Comparison of ENCODE assay signal across 8 mouse cellular contexts in genomic region chr3:121736025-121736744, GRCm38 (mm10). TPM values are rescaled to one million over a fixed set of nuclear protein-coding genes. Genes with fewer than 3 reads are reported as not detected.
A peak's percentile ranks its signal among the peaks of the same experiment; 100 is the strongest.
DNase-seq lines count a peak whose midpoint lies in the region; ATAC-seq and TF ChIP-seq lines count a peak whose summit lies in the region.

No protein-coding gene starts in this region.

- peak; percentile 89 for DNase-seq in 3T3-L1 (ENCODE audit: low read depth, low spot score)
- DNase-seq in adrenal gland, postnatal 14 days = peak; percentile 87
- peak; percentile 80 for DNase-seq in embryonic facial prominence, embryonic 11.5 days (ENCODE audit: low spot score)
- DNase-seq in heart, adult 2 months = peak; percentile 84
- peak; percentile 88 for DNase-seq in kidney, adult 18-20 months
- peak; percentile 82 for DNase-seq in limb, embryonic 10.5 days (ENCODE audit: low spot score)
- DNase-seq in midbrain, embryonic 14.5 days = peak; percentile 90
- peak; percentile 17 for DNase-seq in spleen, adult 12 weeks (ENCODE audit: low spot score)

- peak; percentile 53; the same call in 1 of the 2 replicates for TF ChIP-seq POLR2A in heart, adult 2 months (IDR thresholded peaks at IDR 0.05; ENCODE audit: insufficient read depth, low read depth, low read length)

- H3K4me2 ChIP-seq in embryonic facial prominence, embryonic 11.5 days (ENCODE audit: low read depth, low read length) = no peak overlapping the region
- H3K4me2 ChIP-seq in midbrain, embryonic 14.5 days (ENCODE audit: low read length) = no peak overlapping the region

- no peaks in the 10 kb centered on the region for H3K79me2 ChIP-seq in heart, adult 2 months (replicated peaks; ENCODE audit: control insufficient read depth, insufficient read depth, low read length)

- 30% methylated on average over 18 of the region's 18 CpGs for WGBS in embryonic facial prominence, embryonic 11.5 days
- WGBS in heart, adult 2 months = 15% methylated on average over 18 of the region's 18 CpGs
- 39% methylated on average over 18 of the region's 18 CpGs for whole genome bisulfite sequencing in limb, embryonic 10.5 days
- 36% methylated on average over 18 of the region's 18 CpGs for WGBS in midbrain, embryonic 14.5 days

- ATAC-seq in embryonic facial prominence, embryonic 11.5 days (replicated peaks; ENCODE audit: insufficient number of reproducible peaks, low FRiP score, low TSS enrichment, low read depth) = peak; percentile 72
- ATAC-seq in midbrain, embryonic 14.5 days (ENCODE audit: low FRiP score, low TSS enrichment) = peak; percentile 85

- intact Hi-C loops in heart, adult 2 months (cut with DNase I) = loop anchor here (1.0 to 5.0 kb wide), 3 partner anchors 100 to 429 kb away; no protein-coding TSS in a partner anchor

- peak; percentile 93 for TF ChIP-seq CTCF in heart, adult 2 months (IDR thresholded peaks at IDR 0.05)

- no peaks in the 10 kb centered on the region for H3K27me3 ChIP-seq in embryonic facial prominence, embryonic 11.5 days (ENCODE audit: control insufficient read depth, insufficient read depth, low read length)
- no peaks in the 10 kb centered on the region for H3K27me3 ChIP-seq in heart, adult 2 months (ENCODE audit: control insufficient read depth, insufficient read depth, low read length)
- H3K27me3 ChIP-seq in limb, embryonic 10.5 days (ENCODE audit: low read depth, poor library complexity, severe bottlenecking) = no peaks in the 10 kb centered on the region
- no peaks in the 10 kb centered on the region for H3K27me3 ChIP-seq in midbrain, embryonic 14.5 days (ENCODE audit: control insufficient read depth, insufficient read depth, low read length)

- 0 out of 2 replicates have a peak, but pooled peaks cover 2% of the 10 kb centered on the region for H3K36me3 ChIP-seq in embryonic facial prominence, embryonic 11.5 days (replicated peaks; ENCODE audit: control insufficient read depth, insufficient read depth, low read depth, low read length)
- H3K36me3 ChIP-seq in heart, adult 2 months (ENCODE audit: control insufficient read depth, insufficient read depth, low read length) = peaks cover 3% of the 10 kb centered on the region; the same call in 1 of the 2 replicates
- H3K36me3 ChIP-seq in limb, embryonic 10.5 days = 0 out of 2 replicates have a peak, but pooled peaks cover 2% of the 10 kb centered on the region
- peaks cover 13% of the 10 kb centered on the region for H3K36me3 ChIP-seq in midbrain, embryonic 14.5 days (ENCODE audit: control insufficient read depth, insufficient read depth, low read length)

- no peak overlapping the region for H3K4me3 ChIP-seq in embryonic facial prominence, embryonic 11.5 days (ENCODE audit: low read depth, low read length)
- no peak overlapping the region for H3K4me3 ChIP-seq in heart, adult 2 months
- no peak overlapping the region for H3K4me3 ChIP-seq in limb, embryonic 10.5 days
- no peak overlapping the region for H3K4me3 ChIP-seq in midbrain, embryonic 14.5 days (replicated peaks; ENCODE audit: low read depth, low read length)

- H3K9me3 ChIP-seq in embryonic facial prominence, embryonic 11.5 days (replicated peaks; ENCODE audit: control insufficient read depth, low read length) = no peaks in the 10 kb centered on the region
- no peaks in the 10 kb centered on the region for H3K9me3 ChIP-seq in limb, embryonic 10.5 days (replicated peaks)
- no peaks in the 10 kb centered on the region for H3K9me3 ChIP-seq in midbrain, embryonic 14.5 days (ENCODE audit: control insufficient read depth, low read length)

- no peak overlapping the region; the same call in 1 of the 2 replicates for H3K27ac ChIP-seq in embryonic facial prominence, embryonic 11.5 days (replicated peaks; ENCODE audit: low read depth, low read length)
- H3K27ac ChIP-seq in heart, adult 2 months = peak overlapping the region; percentile 86
- 0 out of 2 replicates have a peak overlapping the region, but pooled peaks have one; percentile 5 for H3K27ac ChIP-seq in limb, embryonic 10.5 days
- 0 out of 2 replicates have a peak overlapping the region, but pooled peaks have one; percentile 20 for H3K27ac ChIP-seq in midbrain, embryonic 14.5 days (replicated peaks; ENCODE audit: low read depth, low read length)

- no peaks in the 10 kb centered on the region for H3K4me1 ChIP-seq in embryonic facial prominence, embryonic 11.5 days (ENCODE audit: control insufficient read depth, insufficient read depth, low read length)
- peaks cover 4% of the 10 kb centered on the region for H3K4me1 ChIP-seq in heart, adult 2 months (ENCODE audit: control insufficient read depth, insufficient read depth, low read length)
- H3K4me1 ChIP-seq in limb, embryonic 10.5 days = peaks cover 22% of the 10 kb centered on the region
- 0 out of 2 replicates have a peak, but pooled peaks cover 4% of the 10 kb centered on the region for H3K4me1 ChIP-seq in midbrain, embryonic 14.5 days (ENCODE audit: control insufficient read depth, insufficient read depth, low read length)

- TF ChIP-seq EP300 in heart, adult 2 months (IDR thresholded peaks at IDR 0.05; ENCODE audit: insufficient read depth, low read depth, low read length) = peak; percentile 99

- H3K9ac ChIP-seq in embryonic facial prominence, embryonic 11.5 days (replicated peaks; ENCODE audit: low read length) = no peak overlapping the region
- H3K9ac ChIP-seq in heart, adult 2 months (ENCODE audit: low read depth, low read length) = peak overlapping the region; percentile 15; the same call in 1 of the 2 replicates
- no peak overlapping the region; the same call in 1 of the 2 replicates for H3K9ac ChIP-seq in midbrain, embryonic 14.5 days (replicated peaks; ENCODE audit: low read length)

RNA-seq across cellular contexts. Expression of gene F3, which starts 12.8 kb away (rescaled TPM):
- total RNA-seq in adrenal gland, postnatal 14 days (2021) = 17.2 and 27.3 TPM in 2 replicates
- polyA plus RNA-seq in embryonic facial prominence, embryonic 11.5 days (2014; fragmentation: Nextera tagmentation; extraction: Ambion mirVana) = 14.2 and 14.9 TPM in 2 replicates
- total RNA-seq in heart, adult 2 months (2021) = 10 to 100 TPM; 23.5 to 29.6 TPM
- 22.4 and 23.9 TPM in 2 replicates for polyA plus RNA-seq in heart, adult 2 months (2012; rRNA removed)
- polyA plus RNA-seq in limb, embryonic 10.5 days (2016; fragmentation: Nextera tagmentation; extraction: Ambion mirVana) = 5.0 and 5.3 TPM in 2 replicates
- polyA plus RNA-seq in midbrain, embryonic 14.5 days (2014; fragmentation: Nextera tagmentation; extraction: Ambion mirVana) = 6.9 and 7.2 TPM in 2 replicates

Comparison
In these comparisons a context has a peak if more than half of its experiments do, and no peak if none do; other contexts are left out.
1. DNase-seq: peak in every context shown above with its lines; median percentile 90 in midbrain, embryonic 14.5 days; 89 in 3T3-L1; 88 in kidney, adult 18-20 months; 87 in adrenal gland, postnatal 14 days; 84 in heart, adult 2 months; 82 in limb, embryonic 10.5 days; 80 in embryonic facial prominence, embryonic 11.5 days; 17 in spleen, adult 12 weeks.